Mouse (Mus musculus): ENCODE data around the gene Itgb7. TPM values are rescaled to one million over a fixed set of nuclear protein-coding genes. Genes with fewer than 3 reads are reported as not detected.

Itgb7 gene
- polyA plus RNA-seq, 1 experiment from 2014 or later, result 1.6 TPM

DNA sequence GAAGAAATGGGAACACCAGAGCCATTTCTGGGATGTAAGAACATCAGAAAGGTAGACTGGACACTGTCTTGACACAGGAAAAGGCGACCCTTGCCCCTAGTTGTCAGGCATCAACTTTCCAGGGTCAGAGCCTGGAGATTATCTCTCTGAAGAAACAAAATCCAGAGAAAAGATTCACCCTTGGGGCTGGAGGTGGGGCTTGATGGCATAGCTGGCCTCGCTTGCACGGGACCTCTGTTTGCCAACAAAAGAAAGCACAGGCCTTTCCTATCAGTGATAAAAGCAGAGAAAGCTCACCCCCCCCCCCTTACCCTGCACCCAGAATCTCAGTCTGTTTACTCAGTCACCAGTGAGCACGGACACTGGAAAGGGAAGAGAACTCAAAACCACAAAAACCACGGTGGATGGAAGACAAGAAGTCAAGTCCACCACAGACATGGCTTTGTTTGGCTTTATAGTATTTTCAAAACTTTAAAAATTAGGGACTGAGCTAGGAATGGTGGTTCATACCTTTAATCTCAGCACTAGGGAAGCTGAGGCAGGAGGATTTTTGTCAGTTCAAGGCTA is 38.8 kb downstream of the Itgb7 start:
- Histone ChIP-seq H3K4me1 (ENCODE audit: control insufficient read depth, insufficient read depth, low read length) (no peaks in the 10 kb centered on the region), H3K4me3 (ENCODE audit: low read depth, low read length) (no peak overlapping the region), H3K9ac (replicated peaks; ENCODE audit: low read depth, low read length) (no peak overlapping the region), H3K36me3 (ENCODE audit: control insufficient read depth, insufficient read depth, low read length) (no peaks in the 10 kb centered on the region), H3K27ac (ENCODE audit: low read depth, low read length) (no peak overlapping the region), H3K9me3 (ENCODE audit: control insufficient read depth, low read length) (no peaks in the 10 kb centered on the region), H3K4me2 (ENCODE audit: low read depth, low read length) (no peak overlapping the region), H3K27me3 (ENCODE audit: control insufficient read depth, insufficient read depth, low read length) (no peaks in the 10 kb centered on the region)
- ATAC-seq (ENCODE audit: low read depth), result no peak
- WGBS, result 79% methylated on average over 5 of the region's 5 CpGs

DNA sequence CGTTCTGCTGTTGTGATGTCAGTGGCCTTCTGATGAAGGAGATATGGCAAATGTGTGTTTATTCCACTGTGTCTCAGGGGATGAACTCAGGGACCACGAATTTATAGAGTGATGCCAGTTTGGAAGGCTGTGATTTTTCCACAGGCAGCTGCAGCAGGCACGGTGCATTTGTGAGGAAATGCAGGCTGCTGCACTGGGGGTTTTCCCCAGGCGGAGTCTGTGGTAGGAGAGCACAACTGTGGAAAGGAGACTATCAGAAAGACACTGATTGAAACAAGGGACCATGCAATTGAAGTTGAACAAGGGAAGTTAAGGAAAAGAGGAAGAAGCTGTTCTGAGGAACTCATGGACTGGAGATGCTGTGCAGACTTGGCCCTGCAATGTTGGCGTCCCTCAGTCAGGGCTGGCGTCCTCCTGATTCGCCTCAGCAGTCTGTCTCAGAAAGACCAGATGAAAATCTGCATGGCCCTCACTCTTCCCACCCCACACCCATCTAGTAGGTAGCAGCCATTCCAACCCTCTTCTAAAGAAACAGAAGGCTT is 39.4 kb downstream of the Itgb7 start:
- WGBS, result 81% methylated on average over 7 of the region's 7 CpGs
- H3K27me3 ChIP-seq (ENCODE audit: control insufficient read depth, insufficient read depth, low read length), result no peaks in the 10 kb centered on the region
- H3K36me3 ChIP-seq (ENCODE audit: control insufficient read depth, insufficient read depth, low read length), result no peaks in the 10 kb centered on the region
- no peaks in the 10 kb centered on the region for H3K9me3 ChIP-seq (ENCODE audit: control insufficient read depth, low read length)
- no peak overlapping the region for H3K4me2 ChIP-seq (ENCODE audit: low read depth, low read length)
- no peak overlapping the region for H3K9ac ChIP-seq (replicated peaks; ENCODE audit: low read depth, low read length)
- H3K27ac ChIP-seq (ENCODE audit: low read depth, low read length), result no peak overlapping the region
- H3K4me3 ChIP-seq (ENCODE audit: low read depth, low read length), result no peak overlapping the region
- H3K4me1 ChIP-seq (ENCODE audit: control insufficient read depth, insufficient read depth, low read length), result no peaks in the 10 kb centered on the region
- ATAC-seq (ENCODE audit: low read depth), result no peak

DNA sequence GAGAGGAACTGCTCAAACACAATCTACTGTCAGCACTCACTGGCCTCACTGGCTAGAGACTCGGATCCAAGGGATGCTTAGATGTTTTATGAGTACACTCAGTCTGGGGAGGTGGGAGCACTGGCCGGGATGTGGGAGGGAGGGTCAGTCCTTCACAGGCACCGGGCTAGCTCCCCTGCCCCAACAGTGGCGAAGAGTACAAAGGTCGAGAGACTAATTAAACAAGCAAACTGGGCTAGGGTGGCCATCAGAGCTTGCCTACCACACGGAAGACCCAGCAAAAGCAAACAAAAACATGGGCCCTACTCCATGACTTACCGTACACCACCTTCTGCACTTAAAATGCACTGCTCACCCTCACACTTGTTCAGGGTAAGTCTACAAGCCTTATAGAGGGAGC is 40.0 kb downstream of the Itgb7 start:
- Histone ChIP-seq H3K36me3 (ENCODE audit: control insufficient read depth, insufficient read depth, low read length) (no peaks in the 10 kb centered on the region), H3K9me3 (ENCODE audit: control insufficient read depth, low read length) (no peaks in the 10 kb centered on the region), H3K4me3 (ENCODE audit: low read depth, low read length) (no peak overlapping the region), H3K4me1 (ENCODE audit: control insufficient read depth, insufficient read depth, low read length) (no peaks in the 10 kb centered on the region), H3K9ac (replicated peaks; ENCODE audit: low read depth, low read length) (no peak overlapping the region), H3K4me2 (ENCODE audit: low read depth, low read length) (no peak overlapping the region), H3K27ac (ENCODE audit: low read depth, low read length) (no peak overlapping the region), H3K27me3 (ENCODE audit: control insufficient read depth, insufficient read depth, low read length) (no peaks in the 10 kb centered on the region)
- WGBS, result 68% methylated on average over 7 of the region's 7 CpGs
- no peak for ATAC-seq (ENCODE audit: low read depth)

DNA sequence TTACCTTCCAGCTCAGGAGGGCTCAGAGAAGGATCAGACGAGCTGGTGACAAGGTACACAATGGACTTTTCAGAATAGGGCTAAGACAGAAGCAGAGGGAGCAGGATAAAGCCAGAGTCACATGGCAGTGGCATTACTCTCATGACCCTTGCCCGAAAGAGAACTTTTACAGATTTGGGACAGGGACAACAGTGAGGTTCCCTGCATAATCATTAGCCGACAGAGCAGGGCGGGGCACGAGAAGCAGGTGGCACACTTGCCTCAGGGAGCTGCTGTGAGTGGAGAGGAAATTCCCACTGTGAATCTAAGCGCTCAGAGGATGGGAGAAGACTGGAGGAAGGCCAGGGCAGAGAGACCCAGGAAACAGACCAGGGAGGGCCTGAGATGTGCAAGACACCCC is 42.9 kb downstream of the Itgb7 start:
- no peaks in the 10 kb centered on the region for H3K36me3 ChIP-seq (ENCODE audit: control insufficient read depth, insufficient read depth, low read length)

DNA sequence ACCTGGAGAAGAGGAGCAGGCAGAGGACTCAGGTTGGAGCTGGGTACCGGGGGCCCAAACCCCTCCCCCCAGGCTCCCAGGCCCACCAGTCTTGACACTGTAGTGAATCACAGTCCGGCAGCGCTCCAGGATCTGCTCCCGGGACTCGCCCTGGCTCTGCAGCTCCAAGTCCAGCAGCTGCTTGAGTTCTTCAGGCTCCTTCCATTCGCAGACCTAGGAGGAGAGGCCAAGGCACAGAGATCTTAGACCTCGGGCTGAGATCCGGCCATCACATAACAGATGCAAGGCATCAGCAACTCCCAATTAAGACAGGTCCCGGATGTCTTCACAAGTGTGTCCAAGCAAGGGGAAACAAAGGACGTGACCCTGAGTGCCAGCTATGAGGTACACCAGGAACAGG is 43.6 kb downstream of the Itgb7 start:
- Histone ChIP-seq H3K27ac (ENCODE audit: low read depth, low read length) (no peak overlapping the region), H3K4me3 (ENCODE audit: low read depth, low read length) (no peak overlapping the region), H3K9me3 (ENCODE audit: control insufficient read depth, low read length) (no peaks in the 10 kb centered on the region), H3K4me2 (ENCODE audit: low read depth, low read length) (no peak overlapping the region), H3K36me3 (ENCODE audit: control insufficient read depth, insufficient read depth, low read length) (no peaks in the 10 kb centered on the region), H3K4me1 (ENCODE audit: control insufficient read depth, insufficient read depth, low read length) (no peaks in the 10 kb centered on the region), H3K27me3 (ENCODE audit: control insufficient read depth, insufficient read depth, low read length) (no peaks in the 10 kb centered on the region), H3K9ac (replicated peaks; ENCODE audit: low read depth, low read length) (no peak overlapping the region)
- WGBS, result 94% methylated on average over 10 of the region's 10 CpGs
- no peak for ATAC-seq (ENCODE audit: low read depth)

More for the DNA sequence above, 42.9 kb downstream of the Itgb7 start:
- Histone ChIP-seq H3K4me3 (ENCODE audit: low read depth, low read length) (no peak overlapping the region), H3K27me3 (ENCODE audit: control insufficient read depth, insufficient read depth, low read length) (no peaks in the 10 kb centered on the region), H3K9ac (replicated peaks; ENCODE audit: low read depth, low read length) (no peak overlapping the region), H3K4me1 (ENCODE audit: control insufficient read depth, insufficient read depth, low read length) (no peaks in the 10 kb centered on the region), H3K4me2 (ENCODE audit: low read depth, low read length) (no peak overlapping the region), H3K9me3 (ENCODE audit: control insufficient read depth, low read length) (no peaks in the 10 kb centered on the region), H3K27ac (ENCODE audit: low read depth, low read length) (no peak overlapping the region)
- 55% methylated on average over 6 of the region's 6 CpGs for WGBS
- ATAC-seq (ENCODE audit: low read depth), result no peak

GRCm38 (mm10) chr15:102186239-102186638 is 45.5 kb downstream of the Itgb7 start:
- no peak overlapping the region for H3K4me3 ChIP-seq (ENCODE audit: low read depth, low read length)
- H3K27ac ChIP-seq (ENCODE audit: low read depth, low read length), result no peak overlapping the region
- H3K27me3 ChIP-seq (ENCODE audit: control insufficient read depth, insufficient read depth, low read length), result no peaks in the 10 kb centered on the region
- no peaks in the 10 kb centered on the region for H3K4me1 ChIP-seq (ENCODE audit: control insufficient read depth, insufficient read depth, low read length)
- H3K4me2 ChIP-seq (ENCODE audit: low read depth, low read length), result no peak overlapping the region
- no peaks in the 10 kb centered on the region for H3K36me3 ChIP-seq (ENCODE audit: control insufficient read depth, insufficient read depth, low read length)
- no peaks in the 10 kb centered on the region for H3K9me3 ChIP-seq (ENCODE audit: control insufficient read depth, low read length)
- 87% methylated on average over 11 of the region's 11 CpGs for WGBS
- ATAC-seq (ENCODE audit: low read depth), result no peak
- no peak overlapping the region for H3K9ac ChIP-seq (replicated peaks; ENCODE audit: low read depth, low read length)

DNA sequence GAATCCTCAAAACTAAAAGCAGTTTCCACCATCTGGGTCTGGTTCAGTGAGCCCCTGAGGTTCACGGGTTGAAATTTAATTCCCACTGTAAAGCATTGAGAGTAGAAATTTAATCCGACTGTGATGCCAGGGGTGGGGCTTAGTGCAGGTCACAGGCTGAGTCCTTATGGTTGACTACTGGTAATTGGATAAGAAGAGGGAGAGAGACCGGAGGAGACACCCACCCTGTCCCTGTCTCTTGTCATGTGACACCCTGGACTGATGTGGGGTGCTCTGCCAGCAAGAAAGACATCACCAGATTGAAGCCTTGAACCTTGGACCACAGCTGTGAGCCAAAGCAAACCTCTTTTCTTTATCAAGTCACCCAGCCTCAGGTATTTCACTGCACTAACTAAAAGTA is 48.7 kb downstream of the Itgb7 start:
- Histone ChIP-seq H3K27ac (ENCODE audit: low read depth, low read length) (no peak overlapping the region), H3K9me3 (ENCODE audit: control insufficient read depth, low read length) (no peaks in the 10 kb centered on the region), H3K4me1 (ENCODE audit: control insufficient read depth, insufficient read depth, low read length) (no peaks in the 10 kb centered on the region), H3K4me2 (ENCODE audit: low read depth, low read length) (no peak overlapping the region), H3K36me3 (ENCODE audit: control insufficient read depth, insufficient read depth, low read length) (no peaks in the 10 kb centered on the region), H3K4me3 (ENCODE audit: low read depth, low read length) (no peak overlapping the region), H3K9ac (replicated peaks; ENCODE audit: low read depth, low read length) (no peak overlapping the region), H3K27me3 (ENCODE audit: control insufficient read depth, insufficient read depth, low read length) (no peaks in the 10 kb centered on the region)
- WGBS, result 81% methylated on average over 3 of the region's 3 CpGs
- ATAC-seq (ENCODE audit: low read depth), result no peak

DNA sequence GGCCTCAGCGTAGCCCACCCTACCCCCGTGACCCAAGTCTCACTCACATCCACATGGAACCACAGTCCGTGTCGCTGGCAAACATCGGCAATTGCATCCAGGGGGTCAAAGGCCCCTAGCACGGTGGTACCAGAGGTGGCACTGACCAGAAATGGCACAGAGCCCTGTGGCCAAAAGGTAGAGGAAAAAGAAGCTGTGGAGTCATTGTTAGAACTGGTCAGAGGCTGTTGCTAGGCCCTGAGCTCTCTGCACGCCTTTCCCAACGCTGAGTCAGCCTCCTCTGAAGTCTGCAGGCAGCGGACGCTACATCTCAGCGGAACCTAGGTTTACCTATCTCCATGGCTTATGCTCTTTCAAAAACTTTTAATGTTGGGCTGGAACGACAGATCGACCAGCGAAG is 51.8 kb downstream of the Itgb7 start:
- Histone ChIP-seq H3K27me3 (ENCODE audit: control insufficient read depth, insufficient read depth, low read length) (no peaks in the 10 kb centered on the region), H3K4me1 (ENCODE audit: control insufficient read depth, insufficient read depth, low read length) (no peaks in the 10 kb centered on the region), H3K9me3 (ENCODE audit: control insufficient read depth, low read length) (no peaks in the 10 kb centered on the region), H3K4me3 (ENCODE audit: low read depth, low read length) (no peak overlapping the region), H3K4me2 (ENCODE audit: low read depth, low read length) (no peak overlapping the region), H3K36me3 (ENCODE audit: control insufficient read depth, insufficient read depth, low read length) (no peaks in the 10 kb centered on the region), H3K9ac (replicated peaks; ENCODE audit: low read depth, low read length) (no peak overlapping the region), H3K27ac (ENCODE audit: low read depth, low read length) (no peak overlapping the region)
- no peak for ATAC-seq (ENCODE audit: low read depth)
- 93% methylated on average over 14 of the region's 14 CpGs for WGBS

GRCm38 (mm10) chr15:102179106-102179505 is 52.6 kb downstream of the Itgb7 start:
- no peak for ATAC-seq (ENCODE audit: low read depth)
- H3K27me3 ChIP-seq (ENCODE audit: control insufficient read depth, insufficient read depth, low read length), result no peaks in the 10 kb centered on the region
- WGBS, result 83% methylated on average over 9 of the region's 9 CpGs
- H3K4me3 ChIP-seq (ENCODE audit: low read depth, low read length), result no peak overlapping the region
- no peaks in the 10 kb centered on the region for H3K9me3 ChIP-seq (ENCODE audit: control insufficient read depth, low read length)
- H3K4me1 ChIP-seq (ENCODE audit: control insufficient read depth, insufficient read depth, low read length), result no peaks in the 10 kb centered on the region
- no peak overlapping the region for H3K27ac ChIP-seq (ENCODE audit: low read depth, low read length)
- H3K9ac ChIP-seq (replicated peaks; ENCODE audit: low read depth, low read length), result no peak overlapping the region
- H3K36me3 ChIP-seq (ENCODE audit: control insufficient read depth, insufficient read depth, low read length), result no peaks in the 10 kb centered on the region
- H3K4me2 ChIP-seq (ENCODE audit: low read depth, low read length), result no peak overlapping the region

Measured in neural tube, embryonic 14.5 days (tissue).